Mouse (Mus musculus) granulocyte monocyte progenitor cell, adult 5-6 weeks (primary cell): ENCODE results near the gene Cln6. TPM values are rescaled to one million over a fixed set of nuclear protein-coding genes. Genes with fewer than 3 reads are reported as not detected.
"Not testable (repeated sequence)": the region's sequence is repeated elsewhere in the genome, so short reads cannot be mapped to it uniquely, and the experiment has no call there.

Experiments used
- ATAC-seq: replicated peaks from 2 replicates; pipeline ENCODE4 v1.8.0; 2016; ENCODE audit warnings: mild to moderate bottlenecking, moderate TSS enrichment, inconsistent platforms; ENCODE audit not compliant: poor library complexity, severe bottlenecking
- total RNA-seq, 2 experiments: library from RNA; stranded (forward) in 1 of 2; stranded (reverse) in 1 of 2; fragments of 200-712, 200-1000 nt in 1 of 2; fragments of >200 nt in 1 of 2; fragmentation: Nextera tagmentation in 1 of 2; gene quantifications; 2 replicates each; pipeline ENCODE4 v1.2.3; 2014 to 2017

Gene Cln6
- total RNA-seq, 2 experiments from 2014 or later, result 20.7 to 61.8 TPM

- 0 out of 2 replicates have a peak, but pooled peaks have one; percentile 13 for ATAC-seq
Measured at GRCm38 (mm10) chr9:62827939-62828652, 10.5 kb upstream of the Cln6 start.

GRCm38 (mm10) chr9:62828662-62829086 is 9.9 kb upstream of the Cln6 start:
- peak; percentile 100 for ATAC-seq

- ATAC-seq, result no peak
Measured at GRCm38 (mm10) chr9:62829877-62830276, 8.7 kb upstream of the Cln6 start.

GRCm38 (mm10) chr9:62834906-62835305 is 3.7 kb upstream of the Cln6 start:
- ATAC-seq, result no peak

- no peak for ATAC-seq
Measured at GRCm38 (mm10) chr9:62835705-62836446, 2.7 kb upstream of the Cln6 start.

GRCm38 (mm10) chr9:62837611-62838010 is 974 bp upstream of the Cln6 start:
- no peak for ATAC-seq

GRCm38 (mm10) chr9:62838146-62838505 is 459 bp upstream of the Cln6 start:
- ATAC-seq, result no peak

GRCm38 (mm10) chr9:62839172-62839770 is 686 bp downstream of the Cln6 start:
- peak; percentile 56 for ATAC-seq

GRCm38 (mm10) chr9:62843356-62844024 is 4.9 kb downstream of the Cln6 start:
- no peak for ATAC-seq

- ATAC-seq, result no peak
Measured at GRCm38 (mm10) chr9:62844461-62844860, 5.9 kb downstream of the Cln6 start.

- peak; percentile 92 for ATAC-seq
Measured at GRCm38 (mm10) chr9:62847694-62848093, 9.1 kb downstream of the Cln6 start.

GRCm38 (mm10) chr9:62848641-62849040 is 10.1 kb downstream of the Cln6 start:
- no peak for ATAC-seq

GRCm38 (mm10) chr9:62851571-62851970 is 13.0 kb downstream of the Cln6 start:
- ATAC-seq, result no peak

GRCm38 (mm10) chr9:62854483-62854882 is 15.9 kb downstream of the Cln6 start:
- ATAC-seq, result no peak

- peak; percentile 50; the same call in 1 of the 2 replicates for ATAC-seq
Measured at GRCm38 (mm10) chr9:62857216-62857615, 18.6 kb downstream of the Cln6 start.

- ATAC-seq, result peak; percentile 46
Measured at GRCm38 (mm10) chr9:62857719-62858261, 19.2 kb downstream of the Cln6 start, which contains the start of gene Calml4. Calml4 (plus strand) TSS chr9:62858080.

GRCm38 (mm10) chr9:62858266-62859019 is 19.9 kb downstream of the Cln6 start:
- ATAC-seq, result no peak

- ATAC-seq, result not testable (repeated sequence)
Measured at GRCm38 (mm10) chr9:62860102-62860501, 21.5 kb downstream of the Cln6 start.

- ATAC-seq, result no peak
Measured at GRCm38 (mm10) chr9:62860866-62861265, 22.3 kb downstream of the Cln6 start.

- ATAC-seq, result not testable (repeated sequence)
Measured at GRCm38 (mm10) chr9:62869236-62869635, 30.7 kb downstream of the Cln6 start.
